Mouse (Mus musculus) CD4-positive helper T cell, adult 2 months (primary cell): Measurements from ENCODE around the gene Mapkapk3.

Source experiments
- DNase-seq: peaks from one replicate; pipeline ENCODE4 v3.0.0-alpha.2; 2012; ENCODE audit warnings: low read depth, missing footprints, low spot score

The Mapkapk3 gene

GRCm38 (mm10) chr9:107264731-107265130, 24.9 kb downstream of the Mapkapk3 start:
- DNase-seq = no peak

DNA sequence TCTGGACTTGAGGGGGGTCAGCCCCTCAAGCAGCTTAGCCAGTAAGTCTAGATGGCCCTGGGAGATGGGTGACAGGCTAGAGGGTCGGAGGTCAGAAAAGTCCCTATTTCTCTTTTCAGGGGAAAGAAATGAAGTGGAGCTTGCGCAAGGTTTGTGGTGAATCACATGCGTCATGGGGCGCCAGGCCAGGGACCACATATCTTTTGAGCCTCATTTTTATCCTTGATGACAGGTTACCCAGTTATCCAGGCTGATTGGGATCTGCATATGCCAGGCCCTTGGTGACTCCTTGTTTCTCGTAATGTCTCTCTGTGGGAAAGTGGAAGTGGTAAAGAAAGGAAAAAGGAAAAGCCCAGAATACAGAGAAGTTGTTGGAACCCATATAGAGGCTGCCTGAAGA, 25.8 kb downstream of the Mapkapk3 start:
- no peak for DNase-seq

GRCm38 (mm10) chr9:107262375-107262774, 27.3 kb downstream of the Mapkapk3 start:
- no peak for DNase-seq

GRCm38 (mm10) chr9:107261792-107262191, 27.9 kb downstream of the Mapkapk3 start:
- DNase-seq = no peak

- DNase-seq = no peak
Observed at GRCm38 (mm10) chr9:107260836-107261235, 28.8 kb downstream of the Mapkapk3 start.

GRCm38 (mm10) chr9:107260429-107260828, 29.2 kb downstream of the Mapkapk3 start:
- no peak for DNase-seq

DNA sequence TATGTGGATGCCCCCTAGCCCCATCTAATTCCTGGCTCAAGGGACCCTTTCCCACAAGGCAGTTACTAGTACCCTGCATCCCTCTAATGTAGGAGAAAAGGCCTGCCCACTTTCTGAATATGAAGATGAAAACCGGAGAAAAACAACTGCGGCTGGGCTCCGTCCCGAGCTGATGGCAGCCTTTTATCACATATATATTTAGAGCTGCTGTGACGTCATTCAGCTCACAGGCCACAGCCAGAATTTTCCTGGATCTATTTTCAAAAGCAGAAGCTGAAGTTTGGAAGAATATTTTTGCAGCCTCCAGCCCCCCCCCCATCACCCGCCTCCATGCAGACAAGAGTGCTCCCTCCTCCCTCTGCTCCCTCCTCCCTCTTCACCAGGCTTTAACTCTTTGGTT, 30.1 kb downstream of the Mapkapk3 start:
- no peak for DNase-seq

- no peak for DNase-seq
Observed at GRCm38 (mm10) chr9:107255596-107255995, 34.1 kb downstream of the Mapkapk3 start.

GRCm38 (mm10) chr9:107254925-107255324, 34.8 kb downstream of the Mapkapk3 start:
- DNase-seq = no peak

- no peak for DNase-seq
Observed at GRCm38 (mm10) chr9:107254476-107254875, 35.2 kb downstream of the Mapkapk3 start.

DNA sequence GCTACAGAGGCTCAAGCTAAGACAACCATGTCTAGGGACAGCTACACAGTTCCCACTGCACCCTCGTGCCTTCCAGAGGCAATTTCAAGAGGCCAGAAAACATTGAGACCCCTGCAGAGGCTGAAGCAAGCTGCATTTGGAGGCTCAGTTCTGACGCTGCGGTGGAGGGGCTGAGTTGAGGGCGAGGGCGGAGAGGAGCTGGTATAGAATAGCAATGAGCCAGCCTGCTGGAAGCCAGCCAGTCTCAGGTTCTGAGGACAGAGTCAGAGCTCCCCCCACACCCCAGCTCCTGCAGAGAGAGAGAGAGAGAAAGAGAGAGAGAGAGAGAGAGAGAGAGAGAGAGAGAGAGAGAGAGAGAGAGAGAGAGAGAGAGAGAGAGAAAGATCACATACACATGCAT, 37.5 kb downstream of the Mapkapk3 start:
- DNase-seq = no peak

GRCm38 (mm10) chr9:107250416-107251337, 39.0 kb downstream of the Mapkapk3 start:
- DNase-seq = no peak

GRCm38 (mm10) chr9:107249154-107249553, 40.5 kb downstream of the Mapkapk3 start:
- no peak for DNase-seq

GRCm38 (mm10) chr9:107246170-107246569, 43.5 kb downstream of the Mapkapk3 start:
- DNase-seq = peak; percentile 65

GRCm38 (mm10) chr9:107245311-107245710, 44.4 kb downstream of the Mapkapk3 start:
- DNase-seq = no peak

DNA sequence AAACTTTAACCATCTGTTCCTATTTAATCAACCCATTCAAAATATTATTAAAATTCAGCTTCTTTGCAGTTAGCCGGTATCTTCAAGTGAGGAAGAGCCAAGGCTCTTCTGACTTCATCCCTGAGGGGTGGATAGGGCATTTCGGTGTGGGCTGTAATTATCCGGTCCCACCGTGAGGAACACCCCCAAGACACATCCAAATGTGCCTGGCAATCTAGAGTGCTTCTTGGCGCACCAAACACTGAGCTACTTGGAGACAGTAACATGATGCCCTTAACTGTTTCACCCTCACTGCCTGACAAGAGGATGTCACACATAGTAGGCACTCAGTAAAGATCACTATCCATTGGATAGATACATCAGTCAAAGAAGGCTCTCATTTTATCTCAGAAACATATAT, 53.5 kb downstream of the Mapkapk3 start:
- no peak for DNase-seq

- DNase-seq = no peak
Observed at GRCm38 (mm10) chr9:107235261-107235660, 54.4 kb downstream of the Mapkapk3 start.

DNA sequence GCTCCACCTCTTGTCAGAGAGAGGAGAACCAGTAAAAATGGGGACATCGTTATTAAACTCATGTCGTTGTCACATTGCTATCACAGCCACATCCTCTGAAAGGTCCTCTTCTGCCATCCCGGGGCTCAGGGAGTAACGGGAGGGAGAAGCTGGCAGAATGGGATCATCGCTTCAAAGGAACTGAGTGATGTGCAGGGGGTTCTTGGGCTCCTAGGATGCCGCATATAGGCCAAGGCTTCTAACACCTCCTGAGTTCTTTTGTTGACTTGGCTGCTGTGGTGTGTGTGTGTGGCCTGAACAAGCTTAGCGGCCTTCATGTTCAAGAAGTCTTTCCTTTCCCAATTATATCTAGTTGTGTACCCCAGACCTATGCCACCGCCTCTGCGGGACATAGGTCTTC, 57.5 kb downstream of the Mapkapk3 start:
- no peak for DNase-seq

DNA sequence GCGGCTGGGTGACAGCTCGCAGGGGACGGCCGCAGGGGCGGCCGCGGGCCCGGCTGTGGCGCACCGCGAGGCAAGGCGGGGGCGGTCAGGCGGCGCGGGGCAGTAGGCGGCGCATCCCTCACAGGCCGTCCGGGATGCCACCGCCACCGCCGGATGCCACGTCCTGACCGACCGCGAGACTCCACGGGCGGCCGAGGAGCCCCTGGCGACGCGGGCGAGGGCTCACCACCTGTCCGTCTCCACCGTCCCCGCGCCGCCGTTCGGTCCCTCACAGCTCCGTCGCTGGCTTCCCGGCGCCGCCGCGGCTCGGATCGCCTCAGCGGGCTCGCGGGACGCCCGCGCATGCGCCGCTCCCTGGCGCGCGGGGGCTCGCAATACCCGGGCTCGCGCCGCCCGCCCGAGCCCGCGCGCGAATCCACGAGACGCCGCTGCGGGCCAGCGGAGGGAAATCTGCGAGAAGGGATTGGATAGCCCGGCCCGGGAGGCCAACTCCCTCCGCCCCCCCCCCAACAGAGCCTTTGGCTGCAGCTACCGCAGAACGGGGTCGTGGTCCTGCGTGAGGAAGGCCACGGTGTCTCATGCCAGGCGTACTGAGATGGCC, 58.0 kb downstream of the Mapkapk3 start, which contains the start of gene Dock3:
TSS of gene Dock3 (minus strand) at position 371 of the 601 bp plus-strand sequence.
- DNase-seq = peak; percentile 63

- peak; percentile 39 for DNase-seq
Observed at GRCm38 (mm10) chr9:107230991-107231538, 58.6 kb downstream of the Mapkapk3 start.

DNA sequence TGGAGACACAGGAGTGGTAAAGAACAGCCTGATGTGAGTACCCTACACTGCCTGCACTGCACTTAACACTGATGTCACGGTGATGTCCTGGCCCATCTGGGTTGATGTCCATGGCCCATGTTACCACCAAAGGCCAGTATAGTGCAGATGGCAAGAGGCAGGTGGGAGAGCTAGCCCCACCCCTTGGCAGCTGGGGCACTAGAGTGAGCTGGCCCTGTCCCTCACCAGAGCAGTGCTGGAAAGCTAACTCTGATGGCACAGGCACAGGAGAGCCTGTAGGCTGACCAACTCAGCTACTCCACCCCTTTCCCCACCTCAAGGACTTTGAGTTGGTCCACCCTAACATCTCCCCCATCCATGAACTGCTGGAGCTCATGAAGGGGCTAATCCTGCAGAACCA, 65.1 kb downstream of the Mapkapk3 start:
- DNase-seq = no peak
